14 mouse cellular contexts compared by ENCODE assay signal in the genomic region with DNA sequence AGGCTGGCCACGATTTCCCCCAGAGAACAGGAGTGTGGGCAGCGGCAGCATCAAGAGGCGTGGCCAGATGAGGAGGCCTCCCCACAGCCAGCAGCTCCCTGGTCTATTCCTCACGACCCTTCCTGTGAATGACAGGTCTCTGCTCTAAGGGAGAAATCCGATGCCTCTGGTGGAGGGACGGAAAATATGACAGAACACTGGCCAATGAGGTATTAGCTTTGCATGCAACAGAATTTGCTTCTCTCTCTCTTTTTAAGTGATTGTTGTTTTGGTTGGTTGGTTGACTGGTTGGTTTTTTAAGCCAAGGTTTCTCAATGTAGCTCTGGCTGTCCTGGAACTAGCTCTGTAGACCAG. TPM values are rescaled to one million over a fixed set of nuclear protein-coding genes. Genes with fewer than 3 reads are reported as not detected.
DNase-seq lines count a peak whose midpoint lies in the region; ATAC-seq and TF ChIP-seq lines count a peak whose summit lies in the region.
"Had no signal": no experiment of that assay in that cellular context is flagged by ENCODE, and none has a peak within 500 bp of the region (broad histone marks: within the 10 kb centered on the region; RNA-seq: fewer than 3 reads in every experiment).

No protein-coding gene starts in this region.

- H3K36me3 ChIP-seq in heart, embryonic 13.5 days, result no peaks in the 10 kb centered on the region
- peaks cover 6% of the 10 kb centered on the region; the same call in 1 of the 2 replicates for H3K36me3 ChIP-seq in liver, embryonic 13.5 days
- H3K36me3 ChIP-seq: intestine, embryonic 15.5 days; neural tube, embryonic 12.5 days had no signal

- no peak for ATAC-seq in heart, embryonic 13.5 days (ENCODE audit: extremely low read depth, insufficient number of reproducible peaks, low FRiP score, low TSS enrichment)
- ATAC-seq in common myeloid progenitor, adult 5-6 weeks (replicated peaks; ENCODE audit: low read depth, poor library complexity, severe bottlenecking), result peak; percentile 9; the same call in 1 of the 2 replicates
- no peak for ATAC-seq in liver, embryonic 13.5 days (ENCODE audit: low read depth)
- ATAC-seq: intestine, embryonic 15.5 days had no signal

- peak overlapping the region; percentile 8 for H3K4me3 ChIP-seq in heart, embryonic 13.5 days
- H3K4me3 ChIP-seq in liver, embryonic 13.5 days (replicated peaks), result peak overlapping the region; percentile 20
- no peak overlapping the region for H3K4me3 ChIP-seq in layer of hippocampus, adult 2 months
- H3K4me3 ChIP-seq: intestine, embryonic 15.5 days; neural tube, embryonic 12.5 days had no signal

- DNase-seq in heart, adult 8-10 months (ENCODE audit: low spot score), result no peak
- DNase-seq in 416B (ENCODE audit: low read depth), result peak; percentile 91
- DNase-seq in liver, embryonic 13.5 days, result no peak
- no peak for DNase-seq in kidney, postnatal 4 days
- no peak for DNase-seq in urinary bladder, postnatal 10 days (ENCODE audit: low spot score)
- DNase-seq in layer of hippocampus, adult 2 months (ENCODE audit: low spot score in 2 of 2), result no peak
- DNase-seq: adrenal gland, postnatal 14 days; cerebellum, postnatal 25 days; lung, adult 2 months; spleen, adult 18-20 months had no signal

- H3K9me3 ChIP-seq in heart, embryonic 13.5 days, result no peaks in the 10 kb centered on the region
- no peaks in the 10 kb centered on the region for H3K9me3 ChIP-seq in liver, embryonic 13.5 days (replicated peaks)
- H3K9me3 ChIP-seq: intestine, embryonic 15.5 days; neural tube, embryonic 12.5 days had no signal

- no peaks in the 10 kb centered on the region for H3K27me3 ChIP-seq in heart, embryonic 13.5 days (replicated peaks)
- H3K27me3 ChIP-seq in liver, embryonic 13.5 days, result no peaks in the 10 kb centered on the region
- H3K27me3 ChIP-seq: intestine, embryonic 15.5 days; neural tube, embryonic 12.5 days had no signal

- WGBS in heart, embryonic 13.5 days, result 7% methylated on average over 6 of the region's 6 CpGs
- 9% methylated on average over 6 of the region's 6 CpGs for WGBS in liver, embryonic 13.5 days (ENCODE audit: insufficient replicate concordance)

- peaks cover 88% of the 10 kb centered on the region for H3K4me1 ChIP-seq in heart, embryonic 13.5 days
- H3K4me1 ChIP-seq in liver, embryonic 13.5 days (replicated peaks), result peaks cover 94% of the 10 kb centered on the region

- peak overlapping the region; percentile 91 for H3K4me2 ChIP-seq in heart, embryonic 13.5 days
- peak overlapping the region; percentile 99 for H3K4me2 ChIP-seq in liver, embryonic 13.5 days
- H3K4me2 ChIP-seq: intestine, embryonic 15.5 days; neural tube, embryonic 12.5 days had no signal

- TF ChIP-seq CTCF in layer of hippocampus, adult 2 months (conservative IDR thresholded peaks at IDR 0.05), result no peak

- peak overlapping the region; percentile 97; the same call in 1 of the 2 replicates for H3K9ac ChIP-seq in heart, embryonic 13.5 days
- H3K9ac ChIP-seq in liver, embryonic 13.5 days, result peak overlapping the region; percentile 49
- H3K9ac ChIP-seq: intestine, embryonic 15.5 days; neural tube, embryonic 12.5 days had no signal

- peak overlapping the region; percentile 98 for H3K27ac ChIP-seq in heart, embryonic 13.5 days (replicated peaks)
- peak overlapping the region; percentile 99 for H3K27ac ChIP-seq in liver, embryonic 13.5 days
- no peak overlapping the region for H3K27ac ChIP-seq in layer of hippocampus, adult 2 months
- H3K27ac ChIP-seq: intestine, embryonic 15.5 days; neural tube, embryonic 12.5 days had no signal

RNA-seq across cellular contexts. Expression of gene Hk1, which starts 44.3 kb away (rescaled TPM):
- 163 and 170 TPM in 2 replicates for polyA plus RNA-seq in heart, embryonic 13.5 days (2015; fragmentation: Nextera tagmentation; extraction: Ambion mirVana)
- total RNA-seq in heart, adult 8-10 months (2022), result 100 to 1,000 TPM in 3 of 4 experiments, 10 to 100 TPM in 1; 87.3 to 137 (median 106) TPM
- 156 and 195 TPM in 2 replicates for total RNA-seq in common myeloid progenitor, adult 5-6 weeks (2017)
- 88.4 and 108 TPM in 2 replicates for polyA plus RNA-seq in liver, embryonic 13.5 days (2015; fragmentation: Nextera tagmentation; extraction: Ambion mirVana)
- 100 to 1,000 TPM; 292 to 307 TPM for total RNA-seq in layer of hippocampus, adult 2 months (2021)
